Mouse (Mus musculus) myocyte (in vitro differentiated cells): Measurements from ENCODE around the gene Sin3a. TPM values are rescaled to one million over a fixed set of nuclear protein-coding genes. Genes with fewer than 3 reads are reported as not detected.
A peak's percentile ranks its signal among the peaks of the same experiment; 100 is the strongest.

Experiments
- H3K27me3 ChIP-seq: one replicate; pipeline ENCODE4 v1.6.1; 2011; ENCODE audit not compliant: control insufficient read depth, insufficient read depth, insufficient read length
- H3K36me3 ChIP-seq: one replicate; pipeline ENCODE4 v1.6.1; 2011; ENCODE audit not compliant: control insufficient read depth, insufficient read depth
- H3K4me2 ChIP-seq: one replicate; pipeline ENCODE4 v1.6.1; 2011; ENCODE audit warnings: low read depth, control low read depth
- H3K4me3 ChIP-seq: one replicate; pipeline ENCODE4 v1.5.1; 2011; ENCODE audit warnings: mild to moderate bottlenecking, control low read depth, moderate library complexity
- H3K79me2 ChIP-seq: one replicate; pipeline ENCODE4 v1.6.1; 2011; ENCODE audit not compliant: control insufficient read depth, insufficient read depth
- H3ac ChIP-seq: one replicate; pipeline ENCODE4 v1.6.1; 2011; ENCODE audit not compliant: control insufficient read depth, insufficient read length
- CEBPB ChIP-seq: IDR thresholded peaks from 2 replicates; pipeline ENCODE4 v1.6.1; 2011; ENCODE audit warnings: mild to moderate bottlenecking, moderate library complexity; ENCODE audit not compliant: poor library complexity, insufficient read depth, severe bottlenecking
- E2F4 ChIP-seq: IDR thresholded peaks from one replicate; pipeline ENCODE4 v1.6.1; 2011; ENCODE audit warnings: mild to moderate bottlenecking, control low read depth, moderate library complexity; ENCODE audit not compliant: insufficient read depth
- MAX ChIP-seq: IDR thresholded peaks from one replicate; pipeline ENCODE4 v1.6.1; 2011; ENCODE audit warnings: low read depth, mild to moderate bottlenecking, control low read depth
- MYOD1 ChIP-seq, 3 experiments: IDR thresholded peaks; one replicate each; pipeline ENCODE4 v1.6.1; 2011; ENCODE audit warnings: control low read depth in 2 of 3, low read depth in 2 of 3, mild to moderate bottlenecking in 2 of 3, moderate library complexity in 1 of 3; ENCODE audit not compliant: insufficient read length in 2 of 3, control insufficient read depth in 1 of 3
- MYOG ChIP-seq, 3 experiments: IDR thresholded peaks; one replicate each; pipeline ENCODE4 v1.6.1; 2011; ENCODE audit warnings: control low read depth in 2 of 3, low read depth in 2 of 3, mild to moderate bottlenecking in 2 of 3; ENCODE audit not compliant: insufficient read length in 2 of 3, control insufficient read depth in 1 of 3, insufficient read depth in 1 of 3
- POLR2A ChIP-seq: IDR thresholded peaks from one replicate; pipeline ENCODE4 v1.6.1; 2011; ENCODE audit warnings: low read depth, mild to moderate bottlenecking, control low read depth, moderate library complexity; ENCODE audit not compliant: insufficient read length
- POLR2AphosphoS2 ChIP-seq: IDR thresholded peaks from one replicate; pipeline ENCODE4 v1.6.1; 2011; ENCODE audit warnings: low read depth, control low read depth; ENCODE audit not compliant: insufficient read length
- REST ChIP-seq: IDR thresholded peaks from one replicate; pipeline ENCODE4 v1.6.1; 2011; ENCODE audit warnings: mild to moderate bottlenecking, control low read depth, moderate library complexity; ENCODE audit not compliant: insufficient read depth, insufficient read length
- SRF ChIP-seq: IDR thresholded peaks from one replicate; pipeline ENCODE4 v1.6.1; 2011; ENCODE audit warnings: low read depth; ENCODE audit not compliant: control insufficient read depth, insufficient read length
- TCF12 ChIP-seq: IDR thresholded peaks from one replicate; pipeline ENCODE4 v1.6.1; 2011; ENCODE audit warnings: mild to moderate bottlenecking, control low read depth; ENCODE audit not compliant: poor library complexity, insufficient read depth, severe bottlenecking
- TCF3 ChIP-seq: IDR thresholded peaks from one replicate; pipeline ENCODE4 v1.6.1; 2011; ENCODE audit warnings: low read depth, control low read depth; ENCODE audit not compliant: insufficient read length
- USF1 ChIP-seq: IDR thresholded peaks from one replicate; pipeline ENCODE4 v1.6.1; 2011; ENCODE audit warnings: low read depth, mild to moderate bottlenecking, control low read depth, moderate library complexity
- polyA plus RNA-seq: library from polyadenylated mRNA; unstranded; fragments of >200 nt; fragmentation: generic; extraction: Trizol; gene quantifications from one replicate; pipeline ENCODE4 v1.2.1, GENCODE M21; 2012; ENCODE audit warnings: missing spikeins

The Sin3a gene
- polyA plus RNA-seq, 1 experiment, result 13.3 TPM

GRCm38 (mm10) chr9:57070262-57070661, 1.6 kb upstream of the Sin3a start:
- H3K27me3 ChIP-seq, result no peaks in the 10 kb centered on the region
- H3K4me2 ChIP-seq, result no peak overlapping the region
- no peak overlapping the region for H3ac ChIP-seq
- H3K36me3 ChIP-seq, result no peaks in the 10 kb centered on the region
- H3K79me2 ChIP-seq, result no peaks in the 10 kb centered on the region
- no peak overlapping the region for H3K4me3 ChIP-seq
- no peak for TF ChIP-seq MAX
- no peak for TF ChIP-seq REST
- no peak for TF ChIP-seq CEBPB
- no peak for TF ChIP-seq TCF12
- TF ChIP-seq SRF, result no peak
- no peak for TF ChIP-seq MYOD1 (IDR thresholded peaks at IDR 0.05; ENCODE audit: control insufficient read depth in 1 of 3, insufficient read length in 2 of 3, low read depth in 2 of 3)
- no peak for TF ChIP-seq TCF3
- no peak for TF ChIP-seq POLR2AphosphoS2
- no peak for TF ChIP-seq POLR2A
- TF ChIP-seq USF1, result no peak
- TF ChIP-seq MYOG (IDR thresholded peaks at IDR 0.05; ENCODE audit: control insufficient read depth in 1 of 3, insufficient read depth in 1 of 3, insufficient read length in 2 of 3, low read depth in 2 of 3), result no peak
- TF ChIP-seq E2F4, result no peak

- peak overlapping the region; percentile 76 for H3K4me2 ChIP-seq
- no peak overlapping the region for H3ac ChIP-seq
- H3K4me3 ChIP-seq, result peak overlapping the region; percentile 78
- no peaks in the 10 kb centered on the region for H3K79me2 ChIP-seq
- no peaks in the 10 kb centered on the region for H3K36me3 ChIP-seq
- no peak for TF ChIP-seq CEBPB
- H3K27me3 ChIP-seq, result no peaks in the 10 kb centered on the region
Observed at GRCm38 (mm10) chr9:57070800-57071545, 867 bp upstream of the Sin3a start.

- H3ac ChIP-seq, result peak overlapping the region; percentile 89
- TF ChIP-seq CEBPB, result no peak
- TF ChIP-seq MYOD1 (IDR thresholded peaks at IDR 0.05; ENCODE audit: control insufficient read depth in 1 of 3, insufficient read length in 2 of 3, low read depth in 2 of 3), result no peak
- no peak for TF ChIP-seq SRF
- TF ChIP-seq TCF12, result no peak
- no peak for TF ChIP-seq TCF3
- TF ChIP-seq MAX, result no peak
- no peak for TF ChIP-seq REST
- no peak for TF ChIP-seq E2F4
- TF ChIP-seq MYOG (IDR thresholded peaks at IDR 0.05; ENCODE audit: control insufficient read depth in 1 of 3, insufficient read depth in 1 of 3, insufficient read length in 2 of 3, low read depth in 2 of 3), result no peak
- peak overlapping the region; percentile 76 for H3K4me2 ChIP-seq
- no peaks in the 10 kb centered on the region for H3K27me3 ChIP-seq
- H3K79me2 ChIP-seq, result peaks cover 5% of the 10 kb centered on the region
- H3K36me3 ChIP-seq, result no peaks in the 10 kb centered on the region
- peak overlapping the region; percentile 78 for H3K4me3 ChIP-seq
Observed at GRCm38 (mm10) chr9:57072526-57072988, 717 bp downstream of the Sin3a start.

GRCm38 (mm10) chr9:57072989-57073789, 1.3 kb downstream of the Sin3a start:
- H3K27me3 ChIP-seq, result no peaks in the 10 kb centered on the region
- H3K79me2 ChIP-seq, result peaks cover 11% of the 10 kb centered on the region
- peak overlapping the region; percentile 78 for H3K4me3 ChIP-seq
- H3K36me3 ChIP-seq, result no peaks in the 10 kb centered on the region
- peak overlapping the region; percentile 89 for H3ac ChIP-seq
- TF ChIP-seq POLR2A (peak; percentile 69), E2F4 (no peak), MYOG (IDR thresholded peaks at IDR 0.05; ENCODE audit: control insufficient read depth in 1 of 3, insufficient read depth in 1 of 3, insufficient read length in 2 of 3, low read depth in 2 of 3) (peak in 1 of 3 experiments; percentile 10), TCF12 (no peak), POLR2AphosphoS2 (peak; percentile 55), CEBPB (peak; percentile 77), USF1 (no peak), SRF (no peak), MAX (peak; percentile 85), MYOD1 (IDR thresholded peaks at IDR 0.05; ENCODE audit: control insufficient read depth in 1 of 3, insufficient read length in 2 of 3, low read depth in 2 of 3) (no peak), TCF3 (no peak), REST (no peak)
- peak overlapping the region; percentile 76 for H3K4me2 ChIP-seq

GRCm38 (mm10) chr9:57073790-57074094, 1.9 kb downstream of the Sin3a start:
- H3K27me3 ChIP-seq, result no peaks in the 10 kb centered on the region
- TF ChIP-seq POLR2A (peak; percentile 64), E2F4 (peak; percentile 61), POLR2AphosphoS2 (peak; percentile 66), USF1 (no peak)
- no peaks in the 10 kb centered on the region for H3K36me3 ChIP-seq
- H3K79me2 ChIP-seq, result peaks cover 16% of the 10 kb centered on the region
- H3ac ChIP-seq, result peak overlapping the region; percentile 10
- peak overlapping the region; percentile 78 for H3K4me3 ChIP-seq
- H3K4me2 ChIP-seq, result peak overlapping the region; percentile 99
